Mouse (Mus musculus): Measurements from ENCODE around the gene Ift122.

Gene Ift122

GRCm38 (mm10) chr6:115891497-115892061 lies 38.3 kb downstream of the Ift122 start:
- no peak for DNase-seq (ENCODE audit: low spot score)

DNA sequence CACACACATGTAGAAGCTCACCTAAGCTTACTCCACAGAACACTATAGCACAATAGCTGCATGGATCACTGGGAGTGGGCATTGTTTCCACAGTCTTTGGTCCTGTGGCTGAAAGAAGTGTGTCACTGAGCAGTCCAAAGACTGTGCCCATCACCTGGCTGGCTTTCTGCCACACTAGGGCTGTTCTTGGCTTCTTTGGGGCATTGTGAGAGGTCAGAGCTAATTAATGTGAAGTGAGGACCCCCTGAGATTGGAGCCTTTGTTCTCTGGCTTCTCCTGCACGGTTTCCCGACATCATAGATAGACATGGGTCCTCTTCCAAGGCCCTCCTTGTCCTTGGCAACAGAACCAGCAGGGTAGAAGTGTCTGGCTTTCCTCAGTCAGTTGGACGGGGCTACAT lies 39.1 kb downstream of the Ift122 start:
- no peak for DNase-seq (ENCODE audit: low spot score)

DNA sequence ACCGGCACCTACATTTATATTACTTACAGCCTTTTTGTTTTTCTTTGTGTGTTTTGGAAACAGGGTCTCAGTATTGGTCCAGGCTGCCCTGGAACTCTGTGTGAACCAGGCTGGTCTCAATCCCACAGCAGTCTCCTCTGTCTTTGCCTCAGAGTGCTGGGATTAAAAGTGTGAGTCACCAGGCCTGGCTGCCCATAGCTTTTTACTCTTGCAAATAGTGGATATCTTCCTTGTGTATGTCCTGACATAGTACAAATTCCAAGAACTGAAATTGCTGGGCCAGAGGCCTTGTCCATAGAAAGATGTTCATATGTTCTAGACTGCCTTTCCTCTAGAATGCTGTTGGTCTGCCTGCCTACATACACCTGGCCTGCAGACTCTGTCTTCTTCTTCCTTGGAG lies 43.1 kb downstream of the Ift122 start:
- no peak for DNase-seq (ENCODE audit: low spot score)

DNA sequence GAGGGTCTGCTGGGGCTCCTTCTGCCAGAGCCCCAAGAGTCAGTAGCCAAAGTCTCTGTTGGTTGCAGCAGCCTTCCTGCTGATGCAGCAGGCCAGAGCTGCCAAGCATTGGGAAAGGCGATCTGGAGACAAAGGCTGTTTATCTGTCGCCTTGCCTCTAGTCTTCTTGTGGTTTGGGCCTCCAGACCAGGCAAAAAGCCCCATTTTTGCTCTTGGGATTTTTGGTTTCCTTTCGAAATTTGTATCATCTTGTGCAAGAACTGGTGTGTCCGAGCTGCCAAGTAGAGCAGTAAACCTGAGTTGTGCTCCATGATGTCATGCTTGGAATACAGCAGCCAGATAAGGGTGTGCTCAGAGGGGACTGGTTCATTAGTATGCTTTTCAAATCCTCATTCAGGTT lies 43.8 kb downstream of the Ift122 start:
- no peak for DNase-seq (ENCODE audit: low spot score)

- DNase-seq (ENCODE audit: low spot score): no peak
Measured at GRCm38 (mm10) chr6:115897926-115898520, 44.8 kb downstream of the Ift122 start.

DNA sequence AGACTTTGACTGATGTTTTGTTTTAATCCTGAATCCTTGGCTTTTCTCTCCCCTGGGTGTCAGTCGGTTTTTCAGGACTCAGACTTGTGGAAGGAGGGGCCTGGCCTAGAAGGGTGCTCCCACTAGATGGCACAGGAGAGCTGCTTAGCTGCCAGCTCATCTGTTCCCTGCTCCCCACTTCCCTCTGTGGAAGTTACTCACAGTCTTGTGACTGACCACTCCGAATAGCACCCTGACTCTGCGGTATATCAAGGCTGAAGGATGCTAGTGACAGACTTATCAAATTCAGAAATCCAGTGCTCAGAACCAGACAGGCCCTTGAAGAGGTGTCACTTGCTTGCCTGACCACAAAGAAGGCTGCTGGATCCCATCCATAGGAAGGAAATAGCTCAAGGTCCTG lies 47.8 kb downstream of the Ift122 start:
- no peak for DNase-seq (ENCODE audit: low spot score)

GRCm38 (mm10) chr6:115901489-115901931 lies 48.2 kb downstream of the Ift122 start:
- no peak for DNase-seq (ENCODE audit: low spot score)

DNA sequence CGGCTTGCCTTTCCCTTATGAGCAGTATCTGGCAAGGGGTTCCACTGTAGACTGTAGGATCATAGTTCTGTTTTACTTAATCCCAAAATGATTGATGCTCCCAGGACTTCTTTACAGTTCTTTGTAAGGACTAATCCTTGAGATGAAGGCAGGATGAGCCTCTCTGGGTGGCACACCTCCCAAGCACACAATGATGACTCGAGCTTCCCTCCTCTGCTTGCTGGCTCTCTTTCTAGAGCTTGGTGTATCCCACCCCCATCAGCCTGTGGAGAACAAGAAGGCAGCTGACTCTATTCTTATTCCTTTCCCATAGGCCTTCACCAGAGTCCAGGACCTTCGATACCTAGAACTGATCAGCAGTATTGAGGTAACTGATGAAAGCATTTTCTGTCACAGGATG lies 49.3 kb downstream of the Ift122 start:
- DNase-seq (ENCODE audit: low spot score): no peak

- DNase-seq (ENCODE audit: low spot score): no peak
Measured at GRCm38 (mm10) chr6:115905568-115905967, 52.3 kb downstream of the Ift122 start.

DNA sequence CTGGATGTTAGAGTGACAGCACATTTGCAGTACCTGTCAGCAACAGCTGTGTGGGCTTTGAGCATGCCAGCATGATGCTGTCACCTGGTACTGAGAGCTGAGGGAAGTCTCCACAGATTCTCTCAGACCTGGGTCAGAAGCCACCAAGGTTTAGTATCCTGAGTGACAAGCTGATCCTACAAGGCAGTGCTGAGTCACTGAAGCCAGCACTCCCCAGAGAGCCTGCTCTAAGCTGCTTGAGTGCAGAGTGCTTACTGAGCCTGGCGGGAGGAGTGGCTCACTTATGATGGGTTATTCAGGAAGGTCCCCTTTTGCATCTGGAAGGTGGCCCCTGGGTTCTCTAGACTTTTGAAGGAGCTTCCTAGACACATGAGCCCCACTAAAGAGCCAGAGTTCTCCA lies 53.2 kb downstream of the Ift122 start:
- no peak for DNase-seq (ENCODE audit: low spot score)

DNA sequence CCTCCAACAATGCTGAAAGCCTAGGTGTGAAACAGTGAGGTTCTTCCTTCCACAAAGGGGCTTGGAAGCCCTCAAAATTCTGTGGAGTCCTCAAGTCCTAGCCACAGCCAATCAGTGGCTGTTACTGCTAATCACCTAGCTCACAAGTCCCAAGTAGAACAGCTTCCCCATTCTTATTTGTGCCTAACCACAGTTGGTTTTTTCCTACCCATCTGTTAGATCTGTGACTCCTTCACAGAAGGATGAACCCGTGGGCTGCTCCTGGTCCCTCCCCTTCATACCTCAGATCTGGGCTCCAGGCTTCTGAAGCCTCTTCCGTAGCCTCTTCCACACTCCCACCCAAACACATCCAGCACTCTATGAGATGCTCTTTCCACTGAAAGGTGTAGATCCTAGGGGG lies 53.6 kb downstream of the Ift122 start:
- no peak for DNase-seq (ENCODE audit: low spot score)

- DNase-seq (ENCODE audit: low spot score): no peak
Measured at GRCm38 (mm10) chr6:115908421-115908982, 55.2 kb downstream of the Ift122 start.

DNA sequence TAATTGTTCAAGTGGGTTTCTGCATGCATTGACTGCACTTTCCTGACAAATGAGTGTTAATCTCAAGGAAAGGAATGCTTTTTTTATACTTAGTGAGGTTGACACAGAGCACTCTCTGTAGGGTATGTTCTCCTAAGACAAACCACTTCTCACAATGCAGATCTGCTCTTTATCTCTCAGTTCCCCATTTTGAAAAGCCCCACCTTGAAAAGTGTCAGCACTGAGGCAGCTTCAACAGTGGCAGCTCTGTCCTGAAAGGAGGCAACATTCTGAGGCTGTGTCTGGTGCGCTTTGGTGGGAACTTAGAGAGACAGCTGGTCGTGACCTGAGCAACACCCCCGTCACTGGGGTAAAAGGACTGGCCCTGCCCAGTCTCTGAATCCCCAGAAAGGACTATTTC lies 55.8 kb downstream of the Ift122 start:
- no peak for DNase-seq (ENCODE audit: low spot score)

DNA sequence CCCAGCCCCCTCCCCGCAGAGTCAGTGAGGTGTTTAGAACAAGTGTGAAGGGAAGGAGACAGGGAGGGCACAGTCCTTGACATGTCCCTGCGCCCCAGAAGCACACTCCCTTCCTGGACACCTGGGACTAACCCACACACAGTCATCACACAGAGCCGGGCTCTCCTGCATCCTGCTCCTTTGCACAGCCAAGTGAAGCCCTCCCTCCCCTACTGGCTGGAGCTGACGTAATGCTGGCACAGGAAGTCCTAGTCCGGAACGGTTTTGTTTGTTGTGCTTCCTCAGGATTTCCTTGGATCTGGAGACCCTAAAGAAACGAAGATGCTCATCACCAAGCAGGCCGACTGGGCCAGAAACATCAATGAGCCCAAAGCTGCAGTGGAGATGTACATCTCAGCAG lies 56.7 kb downstream of the Ift122 start:
- DNase-seq (ENCODE audit: low spot score): no peak

DNA sequence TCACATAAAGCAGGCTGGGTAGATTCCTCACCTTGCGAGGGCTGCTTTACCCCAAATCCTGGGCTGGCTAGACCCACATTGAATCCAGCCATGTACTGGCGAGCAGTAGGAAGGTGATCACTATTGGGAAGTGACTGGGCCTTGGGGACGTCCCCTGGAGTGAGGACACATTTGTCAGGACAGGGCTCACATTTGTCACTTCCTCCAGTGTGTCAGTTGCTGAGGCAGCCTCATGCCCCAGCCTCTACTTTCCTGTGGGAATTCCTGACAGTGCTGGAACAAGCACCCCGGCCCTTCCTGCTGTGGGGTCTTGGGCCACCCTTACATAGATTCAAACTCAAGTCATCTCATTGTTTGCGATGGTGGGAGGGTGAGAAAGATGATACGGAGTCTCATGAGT lies 58.5 kb downstream of the Ift122 start:
- DNase-seq (ENCODE audit: low spot score): no peak

DNA sequence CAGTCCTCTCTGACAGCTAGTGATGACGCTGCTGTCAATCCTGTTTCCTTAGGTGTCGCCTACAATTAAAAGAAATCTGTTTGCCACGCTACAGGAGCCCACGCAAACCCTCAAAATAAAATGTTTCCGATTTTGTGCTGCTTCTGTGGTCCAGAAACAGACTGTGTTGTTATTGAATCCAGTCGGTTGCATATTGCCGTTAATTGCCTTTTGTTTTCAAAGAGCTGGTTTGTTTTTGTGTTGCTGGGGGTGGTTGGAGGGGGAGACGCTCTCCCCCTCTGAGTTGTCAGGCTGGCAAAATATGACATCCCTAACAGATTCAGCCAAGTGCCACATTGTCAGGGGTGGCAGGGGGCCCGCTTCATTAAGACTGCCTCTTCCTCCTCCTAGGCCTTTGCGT lies 60.2 kb downstream of the Ift122 start:
- no peak for DNase-seq (ENCODE audit: low spot score)

DNA sequence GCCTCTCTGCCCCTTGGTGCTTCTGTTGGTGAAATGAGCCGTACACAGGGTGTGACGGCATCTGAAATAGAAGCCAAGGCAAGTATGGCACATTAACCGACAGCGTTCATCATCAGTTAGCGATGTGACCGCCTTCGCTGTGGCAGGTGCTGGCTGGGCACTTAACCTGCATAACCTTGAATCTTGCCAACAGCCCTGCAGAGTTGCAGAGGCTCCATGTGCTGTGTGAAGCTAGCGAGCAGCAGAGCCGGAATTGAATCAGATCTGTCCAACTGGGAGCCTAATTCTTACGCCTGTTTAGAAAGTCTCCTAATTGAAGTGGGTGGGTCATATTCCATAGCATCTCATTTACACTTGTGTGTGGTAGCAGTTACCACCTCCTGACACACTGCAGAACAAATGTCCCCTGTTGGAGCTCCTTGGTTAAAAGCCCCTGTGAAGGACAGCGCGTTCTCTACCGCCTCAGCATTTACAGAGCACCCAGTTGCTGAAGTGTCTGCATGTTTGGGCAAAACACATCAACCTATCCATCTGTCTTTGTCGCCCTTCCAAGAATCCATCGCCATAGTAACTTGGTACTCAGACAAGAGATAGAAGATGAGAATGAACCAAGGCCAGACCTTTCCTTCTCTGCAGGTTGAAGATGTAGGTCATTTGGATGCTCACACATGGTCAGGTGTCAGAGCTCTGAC lies 61.4 kb downstream of the Ift122 start:
- no peak for DNase-seq (ENCODE audit: low spot score)

DNA sequence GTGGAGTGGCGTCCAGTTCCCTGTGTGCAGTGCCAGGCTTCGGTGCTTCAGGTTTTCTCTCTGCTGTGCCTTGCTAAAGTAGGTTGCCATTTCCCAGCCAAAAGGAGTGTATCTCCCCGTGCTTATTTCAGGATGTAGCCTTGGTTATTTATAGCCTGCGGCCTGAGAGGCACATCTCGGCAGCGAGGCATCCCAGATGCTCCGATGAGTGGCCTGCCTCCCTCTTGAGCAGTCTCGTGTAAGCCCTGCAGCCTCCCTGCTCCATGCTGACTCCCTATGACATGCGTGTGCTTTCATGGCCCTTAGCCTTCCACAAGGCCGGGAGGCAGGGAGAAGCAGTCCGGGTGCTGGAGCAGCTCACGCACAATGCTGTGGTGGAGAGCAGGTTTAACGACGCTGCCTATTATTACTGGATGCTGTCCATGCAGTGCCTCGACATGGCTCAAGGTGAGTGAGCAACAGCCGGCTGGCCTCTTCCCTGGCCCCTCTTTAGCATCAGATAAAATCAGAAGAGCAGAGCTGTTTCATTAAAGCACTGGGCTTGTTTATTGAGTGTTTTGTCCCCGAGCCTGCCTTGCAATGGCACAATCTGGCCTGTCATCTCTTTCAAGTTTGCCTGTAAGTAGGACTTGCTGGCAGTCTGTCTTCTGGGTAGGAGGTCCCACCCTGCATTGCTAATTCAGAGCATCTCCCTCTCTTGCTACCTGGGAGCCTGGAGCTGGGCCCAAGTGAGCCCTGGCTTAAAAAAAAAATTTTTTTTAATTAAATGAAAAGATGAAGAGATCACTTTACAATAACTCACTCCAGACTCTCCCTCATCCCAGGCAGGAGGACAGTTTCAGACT lies 62.6 kb downstream of the Ift122 start:
- no peak for DNase-seq (ENCODE audit: low spot score)

GRCm38 (mm10) chr6:115916611-115917010 lies 63.3 kb downstream of the Ift122 start:
- no peak for DNase-seq (ENCODE audit: low spot score)

GRCm38 (mm10) chr6:115918615-115919014 lies 65.3 kb downstream of the Ift122 start:
- no peak for DNase-seq (ENCODE audit: low spot score)

- no peak for DNase-seq (ENCODE audit: low spot score)
Measured at GRCm38 (mm10) chr6:115919876-115920275, 66.6 kb downstream of the Ift122 start.

GRCm38 (mm10) chr6:115924829-115925228 lies 71.6 kb downstream of the Ift122 start:
- no peak for DNase-seq (ENCODE audit: low spot score)

Data from c-Kit-positive CD71-positive TER-119-positive erythroid progenitor cells, embryonic 14.5 days (primary cell).